Mouse (Mus musculus) lung, postnatal 36 days (tissue): ENCODE results near the gene Trappc2.

Experiments
- DNase-seq: peaks from one replicate; pipeline ENCODE4 v3.0.0; 2022; ENCODE audit warnings: mixed read lengths

Gene Trappc2

GRCm38 (mm10) chrX:166440036-166440615 is at the start of gene Trappc2:
Gene Trappc2 (plus strand): TSS chrX:166440574.
- DNase-seq, result no peak

- DNase-seq, result peak; percentile 10
Measured at GRCm38 (mm10) chrX:166393753-166394152, 46.6 kb upstream of the Trappc2 start.

GRCm38 (mm10) chrX:166407865-166408264 is 32.5 kb upstream of the Trappc2 start:
- no peak for DNase-seq

GRCm38 (mm10) chrX:166416196-166416595 is 24.2 kb upstream of the Trappc2 start:
- DNase-seq, result peak; percentile 57

- DNase-seq, result no peak
Measured at GRCm38 (mm10) chrX:166434812-166435211, 5.6 kb upstream of the Trappc2 start.

GRCm38 (mm10) chrX:166440616-166441063 is 266 bp downstream of the Trappc2 start, which contains the start of gene Ofd1:
Gene Ofd1 (minus strand): TSS chrX:166440704.
- DNase-seq, result peak; percentile 95

GRCm38 (mm10) chrX:166444552-166444951 is 4.2 kb downstream of the Trappc2 start:
- no peak for DNase-seq

GRCm38 (mm10) chrX:166453532-166453931 is 13.2 kb downstream of the Trappc2 start:
- DNase-seq, result peak; percentile 43

- DNase-seq, result no peak
Measured at GRCm38 (mm10) chrX:166454331-166454730, 14.0 kb downstream of the Trappc2 start.

- no peak for DNase-seq
Measured at GRCm38 (mm10) chrX:166455525-166455924, 15.2 kb downstream of the Trappc2 start.

GRCm38 (mm10) chrX:166468321-166468720 is 27.9 kb downstream of the Trappc2 start:
- DNase-seq, result no peak

- DNase-seq, result no peak
Measured at GRCm38 (mm10) chrX:166472612-166473011, 32.2 kb downstream of the Trappc2 start.

- no peak for DNase-seq
Measured at GRCm38 (mm10) chrX:166477393-166477792, 37.0 kb downstream of the Trappc2 start.

- peak; percentile 49 for DNase-seq
Measured at GRCm38 (mm10) chrX:166478631-166479364, 38.4 kb downstream of the Trappc2 start.

- DNase-seq, result peak; percentile 96
Measured at GRCm38 (mm10) chrX:166479365-166479983, 39.1 kb downstream of the Trappc2 start, which contains the start of gene Rab9. Gene Rab9 (minus strand): TSS chrX:166479867.

GRCm38 (mm10) chrX:166495052-166495451 is 54.7 kb downstream of the Trappc2 start:
- no peak for DNase-seq

- DNase-seq, result no peak
Measured at GRCm38 (mm10) chrX:166497771-166498170, 57.4 kb downstream of the Trappc2 start.

- DNase-seq, result no peak
Measured at GRCm38 (mm10) chrX:166499496-166500190, 59.3 kb downstream of the Trappc2 start.
